Mouse (Mus musculus) heart, adult 2 months (tissue): ENCODE measurements around the gene Sema3d.

Source experiments
- CTCF ChIP-seq: fragments of 200-600 bp; IDR thresholded peaks from 2 replicates; pipeline ENCODE4 v1.8.1; 2022; ENCODE audit warnings: antibody characterized with exemption, mild to moderate bottlenecking, moderate library complexity
- EP300 ChIP-seq: fragments of 200-500 bp; IDR thresholded peaks from 2 replicates; pipeline ENCODE4 v1.6.1; 2011; ENCODE audit warnings: low read depth, low read length, control low read depth; ENCODE audit not compliant: insufficient read depth
- POLR2A ChIP-seq: fragments of 200-500 bp; IDR thresholded peaks from 2 replicates; pipeline ENCODE4 v1.6.1; 2011; ENCODE audit warnings: mild to moderate bottlenecking, low read depth, low read length, control low read depth; ENCODE audit not compliant: insufficient read depth

- peak; percentile 39 for TF ChIP-seq CTCF
- no peak for TF ChIP-seq EP300
- TF ChIP-seq POLR2A: no peak
Observed at GRCm38 (mm10) chr5:12564602-12565220, 181.5 kb downstream of the Sema3d start.
